ENCODE assay signal across 9 mouse cellular contexts in the genomic region with DNA sequence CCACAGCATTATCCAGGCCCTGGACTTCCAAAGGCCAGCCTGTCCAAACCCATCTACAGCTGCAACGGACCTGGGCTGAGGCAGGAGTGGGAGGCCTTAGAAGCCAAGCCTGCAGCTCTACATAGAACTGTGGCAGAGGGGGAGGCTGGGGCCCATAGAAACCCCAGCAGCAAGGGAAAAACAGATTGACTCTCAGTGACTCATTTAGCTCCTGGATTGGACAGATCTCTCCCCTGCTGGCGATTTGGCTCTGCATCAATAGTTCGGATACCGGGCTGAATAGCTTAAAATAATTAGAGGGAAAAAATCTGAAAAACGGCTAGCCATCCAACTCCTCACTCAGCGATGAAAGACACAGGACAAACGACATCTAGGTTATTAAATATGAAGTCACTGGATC.
DNase-seq lines count a peak whose midpoint lies in the region; ATAC-seq and TF ChIP-seq lines count a peak whose summit lies in the region.
"Had no signal": no experiment of that assay in that cellular context is flagged by ENCODE, and none has a peak within 500 bp of the region (broad histone marks: within the 10 kb centered on the region; RNA-seq: fewer than 3 reads in every experiment).

No protein-coding gene starts in this region.

- no peak overlapping the region for H3K27ac ChIP-seq in midbrain, embryonic 13.5 days
- H3K27ac ChIP-seq in kidney, embryonic 15.5 days, result no peak overlapping the region
- no peak overlapping the region for H3K27ac ChIP-seq in thymus, adult 2 months (ENCODE audit: control insufficient read depth, insufficient read depth, low read length)
- H3K27ac ChIP-seq: heart, embryonic 15.5 days had no signal

- no peaks in the 10 kb centered on the region for H3K9me3 ChIP-seq in midbrain, embryonic 13.5 days
- no peaks in the 10 kb centered on the region for H3K9me3 ChIP-seq in kidney, embryonic 15.5 days (replicated peaks)
- H3K9me3 ChIP-seq: heart, embryonic 15.5 days had no signal

- WGBS in midbrain, embryonic 13.5 days, result 48% methylated on average over 7 of the region's 7 CpGs
- 68% methylated on average over 7 of the region's 7 CpGs for WGBS in kidney, embryonic 15.5 days
- 93% methylated on average over 7 of the region's 7 CpGs for WGBS in thymus, adult 2 months

- no peaks in the 10 kb centered on the region for H3K36me3 ChIP-seq in midbrain, embryonic 13.5 days
- H3K36me3 ChIP-seq in kidney, embryonic 15.5 days, result no peaks in the 10 kb centered on the region
- no peaks in the 10 kb centered on the region for H3K36me3 ChIP-seq in thymus, adult 2 months (ENCODE audit: control insufficient read depth, insufficient read depth, low read length)
- H3K36me3 ChIP-seq: heart, embryonic 15.5 days had no signal

- H3K4me1 ChIP-seq in midbrain, embryonic 13.5 days (replicated peaks), result peaks cover 10% of the 10 kb centered on the region
- H3K4me1 ChIP-seq in kidney, embryonic 15.5 days, result 0 out of 2 replicates have a peak, but pooled peaks cover 2% of the 10 kb centered on the region
- no peaks in the 10 kb centered on the region for H3K4me1 ChIP-seq in thymus, adult 2 months (replicated peaks; ENCODE audit: control insufficient read depth, insufficient read depth, low read length)
- H3K4me1 ChIP-seq: heart, embryonic 15.5 days had no signal

- TF ChIP-seq CTCF in thymus, adult 2 months (IDR thresholded peaks at IDR 0.05; ENCODE audit: borderline replicate concordance, control insufficient read depth, extremely low read depth, insufficient read depth, low read length, poor library complexity), result no peak

- no peak overlapping the region for H3K4me2 ChIP-seq in midbrain, embryonic 13.5 days (replicated peaks)
- H3K4me2 ChIP-seq in kidney, embryonic 15.5 days, result no peak overlapping the region
- H3K4me2 ChIP-seq: heart, embryonic 15.5 days had no signal

- ATAC-seq in midbrain, embryonic 13.5 days, result peak; percentile 71
- no peak for ATAC-seq in kidney, embryonic 15.5 days (replicated peaks; ENCODE audit: low FRiP score)

- no peak overlapping the region for H3K9ac ChIP-seq in midbrain, embryonic 13.5 days (replicated peaks)
- H3K9ac ChIP-seq in kidney, embryonic 15.5 days, result no peak overlapping the region
- H3K9ac ChIP-seq: heart, embryonic 15.5 days had no signal

- no peak overlapping the region for H3K4me3 ChIP-seq in midbrain, embryonic 13.5 days (replicated peaks)
- no peak overlapping the region for H3K4me3 ChIP-seq in kidney, embryonic 15.5 days (replicated peaks)
- no peak overlapping the region for H3K4me3 ChIP-seq in thymus, adult 2 months (ENCODE audit: control insufficient read depth, insufficient read depth, low read length)
- H3K4me3 ChIP-seq: heart, embryonic 15.5 days had no signal

- no peak for TF ChIP-seq POLR2A in thymus, adult 2 months (IDR thresholded peaks at IDR 0.05; ENCODE audit: control insufficient read depth, extremely low read depth, insufficient read depth, low read length, poor library complexity)

- no peaks in the 10 kb centered on the region for H3K27me3 ChIP-seq in midbrain, embryonic 13.5 days
- no peaks in the 10 kb centered on the region for H3K27me3 ChIP-seq in kidney, embryonic 15.5 days
- H3K27me3 ChIP-seq in thymus, adult 2 months (ENCODE audit: control insufficient read depth, insufficient read depth, low read length), result no peaks in the 10 kb centered on the region
- H3K27me3 ChIP-seq: heart, embryonic 15.5 days had no signal

- peak; percentile 27 for DNase-seq in adrenal gland, postnatal 25 days
- peak; percentile 74 for DNase-seq in cerebellum, adult 9-11 months
- DNase-seq in heart, postnatal 4 days, result peak; percentile 35
- no peak for DNase-seq in T-cell, adult 2 months (ENCODE audit: low spot score)
- DNase-seq in gastrocnemius, adult 8-10 months (ENCODE audit: low spot score in 2 of 2), result no peak
- DNase-seq in thymus, adult 2 months, result no peak

Comparison
In these comparisons a context has a peak if more than half of its experiments do, and no peak if none do; other contexts are left out.
1. DNase-seq: peak in adrenal gland, postnatal 25 days (single experiment), cerebellum, adult 9-11 months (single experiment) and heart, postnatal 4 days (single experiment); none in T-cell, adult 2 months (single experiment), gastrocnemius, adult 8-10 months (0 of 2) and thymus, adult 2 months (single experiment).